Mouse (Mus musculus): ENCODE measurements at regions not wholly inside any gene's neighbourhood (a gene's known extent, or its start where the extent isn't known, plus 50 kb on each side); places are given as distances from the start of the nearest gene placed in this dataset.

DNA sequence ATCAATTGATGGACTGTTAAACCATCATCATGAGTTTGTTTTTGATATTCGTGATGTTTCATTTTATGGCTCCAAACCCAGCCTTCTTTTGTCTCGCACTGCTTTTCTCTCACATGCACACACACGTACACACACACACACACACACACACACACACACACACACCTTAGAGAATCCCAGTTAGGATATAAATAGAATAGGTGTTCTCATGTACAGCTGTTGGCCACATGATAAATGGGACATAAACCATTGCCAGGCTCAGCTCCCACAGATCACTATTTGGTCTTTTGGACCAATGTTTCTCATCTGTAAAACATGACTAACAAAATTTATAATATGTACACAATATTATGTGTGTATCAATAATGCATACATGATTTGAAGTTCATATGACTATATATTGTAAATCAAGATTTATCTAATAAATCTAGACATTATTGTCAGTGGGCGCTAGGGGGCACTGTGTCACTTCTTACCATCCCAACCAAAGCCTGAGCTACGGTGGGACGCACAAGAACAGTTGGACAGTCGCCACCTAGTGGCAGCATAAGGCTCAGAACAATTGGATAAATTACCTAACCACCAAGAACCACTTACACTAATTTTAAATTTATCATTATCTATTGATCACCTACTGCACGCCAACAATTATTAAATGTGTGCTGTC lies 151.9 kb upstream of the Rag2 start:
- DNase-seq (ENCODE audit: low spot score in 2 of 2): peak; percentile 73 to 78
- intact Hi-C loops (cut with DNase I): loop anchor here (1.0 kb wide), 1 partner anchor 181 kb away; no protein-coding TSS in a partner anchor

DNA sequence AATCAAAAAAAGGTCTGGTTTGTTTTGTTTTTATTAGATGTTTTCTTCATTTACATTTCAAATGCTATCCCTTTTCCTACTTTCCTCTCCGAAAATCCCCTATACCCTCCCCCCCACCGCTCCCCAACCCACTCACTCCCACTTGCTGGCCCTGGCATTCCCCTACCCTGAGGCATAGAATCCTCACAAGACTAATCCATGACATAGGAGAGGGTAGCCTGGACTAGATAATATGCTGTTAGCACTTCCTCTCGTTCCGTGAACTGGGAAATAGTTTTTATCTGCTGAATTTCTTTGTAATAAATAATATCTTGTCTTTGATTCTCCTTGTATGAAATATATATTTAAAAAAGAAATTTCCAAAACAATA lies 151.4 kb upstream of the Rag2 start:
- intact Hi-C loops (cut with DNase I): no loop called here
- DNase-seq (ENCODE audit: low spot score in 2 of 2): no peak

DNA sequence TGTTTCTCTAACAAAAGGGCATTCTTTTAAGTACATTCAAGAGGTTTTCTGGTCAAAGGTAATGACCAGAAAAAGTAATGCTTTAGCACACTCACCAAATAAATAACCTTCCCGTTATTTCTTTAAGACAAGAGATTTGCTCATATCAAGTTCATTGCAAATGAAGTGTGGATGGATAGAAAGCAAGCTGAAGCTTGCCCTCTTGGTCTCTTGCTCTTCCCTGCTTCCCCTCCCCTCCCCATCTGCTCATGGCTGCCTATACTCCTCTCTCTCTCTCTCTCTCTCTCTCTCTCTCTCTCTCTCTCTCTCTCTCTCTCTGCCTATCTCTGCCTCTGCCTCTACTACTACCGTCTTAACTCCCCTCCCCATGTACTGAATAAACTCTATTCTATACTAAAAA lies 147.7 kb upstream of the Rag2 start:
- intact Hi-C loops (cut with DNase I): no loop called here
- no peak for DNase-seq (ENCODE audit: low spot score in 2 of 2)

DNA sequence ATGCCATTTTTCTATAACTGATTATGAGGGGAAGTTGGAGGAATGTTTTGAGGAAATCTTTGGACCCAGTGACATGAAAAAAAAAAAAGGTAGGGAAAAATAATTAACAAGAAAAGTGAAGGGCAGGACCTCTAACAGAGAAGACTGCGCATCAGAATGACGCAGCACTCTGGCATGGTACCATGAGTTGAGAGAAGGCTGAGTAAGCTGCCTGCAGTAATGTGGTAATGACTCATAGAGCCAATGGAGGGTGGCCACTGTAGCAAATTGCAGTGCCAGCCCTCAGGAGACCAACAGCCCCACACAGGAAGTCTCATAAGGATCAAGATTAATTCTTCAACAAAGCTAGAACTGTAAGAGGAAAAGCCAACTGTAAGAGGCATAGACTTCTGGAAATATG lies 134.3 kb upstream of the Rag2 start:
- intact Hi-C loops (cut with DNase I): no loop called here
- DNase-seq (ENCODE audit: low spot score in 2 of 2): no peak

DNA sequence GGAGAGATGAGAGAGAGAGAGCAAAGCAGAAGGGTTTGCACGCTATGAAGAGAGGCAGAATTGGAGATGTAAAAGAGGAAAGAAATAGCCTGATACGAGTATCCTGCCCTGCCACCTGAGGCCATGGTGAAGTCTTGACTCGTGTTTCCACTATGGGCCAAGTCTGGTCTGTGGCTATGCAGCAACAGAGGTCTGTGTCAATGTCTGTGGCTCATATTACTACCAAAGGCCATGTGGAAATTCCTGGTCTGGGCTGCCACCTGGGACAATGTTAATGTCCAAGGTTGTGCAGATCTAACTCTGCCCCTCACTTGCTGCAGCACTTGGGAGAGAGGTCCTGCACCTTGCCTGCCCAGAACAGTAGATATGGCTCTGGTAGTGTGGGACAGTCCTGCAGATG lies 132.8 kb upstream of the Rag2 start:
- intact Hi-C loops (cut with DNase I): no loop called here

DNA sequence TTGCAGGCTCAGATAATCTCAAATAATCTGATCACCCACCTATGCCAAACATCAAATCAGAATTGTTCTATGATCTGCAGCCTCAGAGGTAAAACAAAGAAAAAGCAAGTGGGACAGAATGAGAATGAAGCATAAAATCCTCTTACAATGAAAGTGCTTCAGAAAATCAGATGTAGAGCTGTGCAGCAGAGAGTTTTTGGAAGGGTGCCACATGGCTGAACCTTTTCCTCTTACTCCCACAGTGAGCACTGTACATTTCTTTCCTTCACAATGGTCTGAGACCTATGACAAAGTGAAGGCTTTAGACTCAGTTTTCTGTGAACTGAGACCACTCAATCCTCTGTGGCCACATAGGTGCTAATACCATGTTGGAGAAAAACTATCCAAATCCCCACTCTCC lies 116.4 kb upstream of the Rag2 start:
- DNase-seq (ENCODE audit: low spot score in 2 of 2): no peak
- intact Hi-C loops (cut with DNase I): no loop called here

More for the DNA sequence above, 132.8 kb upstream of the Rag2 start:
- DNase-seq (ENCODE audit: low spot score in 2 of 2): no peak

Measured in left cerebral cortex, postnatal 25 days (tissue).